Comparison of ENCODE assay signal across 15 mouse cellular contexts in genomic region chr9:59198221-59198875, GRCm38 (mm10).
DNase-seq lines count a peak whose midpoint lies in the region; ATAC-seq and TF ChIP-seq lines count a peak whose summit lies in the region.
"Had no signal": no experiment of that assay in that cellular context is flagged by ENCODE, and none has a peak within 500 bp of the region (broad histone marks: within the 10 kb centered on the region; RNA-seq: fewer than 3 reads in every experiment).

No protein-coding gene starts in this region.

- TF ChIP-seq CTCF in left cerebral cortex, adult 2 months (IDR thresholded peaks at IDR 0.05), result no peak
- no peak for TF ChIP-seq CTCF in cortical plate, adult 2 months (IDR thresholded peaks at IDR 0.05; ENCODE audit: extremely low read depth, insufficient read depth, low read length)

- no peaks in the 10 kb centered on the region for H3K36me3 ChIP-seq in limb, embryonic 13.5 days
- H3K36me3 ChIP-seq: embryonic facial prominence, embryonic 12.5 days; heart, embryonic 12.5 days; liver, embryonic 15.5 days; midbrain, embryonic 12.5 days; neural tube, embryonic 13.5 days had no signal

- no peak overlapping the region for H3K9ac ChIP-seq in limb, embryonic 13.5 days
- H3K9ac ChIP-seq: embryonic facial prominence, embryonic 12.5 days; heart, embryonic 12.5 days; liver, embryonic 15.5 days; midbrain, embryonic 12.5 days; neural tube, embryonic 13.5 days had no signal

- peaks cover 6% of the 10 kb centered on the region for H3K4me1 ChIP-seq in cortical plate, adult 2 months (ENCODE audit: control insufficient read depth, insufficient read depth, low read length)
- H3K4me1 ChIP-seq in limb, embryonic 13.5 days, result peaks cover 30% of the 10 kb centered on the region
- H3K4me1 ChIP-seq: liver, embryonic 15.5 days had no signal

- peak; percentile 62 for ATAC-seq in frontal cortex, adult (ENCODE audit: low TSS enrichment)
- ATAC-seq in limb, embryonic 13.5 days (ENCODE audit: low FRiP score, low read depth), result no peak; the same call in 1 of the 2 replicates

- DNase-seq in frontal cortex, postnatal 10 days (ENCODE audit: low spot score in 2 of 2), result no peak
- no peak for DNase-seq in left cerebral cortex, adult 2 months (ENCODE audit: extremely low spot score in 1 of 2, low spot score in 2 of 2)
- DNase-seq in left cerebral cortex, adult 11 months (ENCODE audit: low spot score), result no peak
- no peak for DNase-seq in layer of hippocampus, adult 18-20 months (ENCODE audit: low spot score in 2 of 2)
- no peak for DNase-seq in urinary bladder, postnatal 14 days (ENCODE audit: low spot score)
- DNase-seq: adrenal gland, postnatal 10 days; thymus, adult 2 months had no signal

- 31% methylated on average over 6 of the region's 6 CpGs for WGBS in limb, embryonic 13.5 days

- H3K4me2 ChIP-seq in limb, embryonic 13.5 days (replicated peaks), result no peak overlapping the region
- H3K4me2 ChIP-seq: embryonic facial prominence, embryonic 12.5 days; heart, embryonic 12.5 days; liver, embryonic 15.5 days; midbrain, embryonic 12.5 days; neural tube, embryonic 13.5 days had no signal

- H3K4me3 ChIP-seq in left cerebral cortex, adult 2 months, result no peak overlapping the region
- H3K4me3 ChIP-seq in cortical plate, adult 2 months (ENCODE audit: insufficient read depth, low read length), result no peak overlapping the region
- H3K4me3 ChIP-seq in limb, embryonic 13.5 days, result no peak overlapping the region
- H3K4me3 ChIP-seq: embryonic facial prominence, embryonic 12.5 days; heart, embryonic 12.5 days; liver, embryonic 15.5 days; midbrain, embryonic 12.5 days; neural tube, embryonic 13.5 days had no signal

- no peaks in the 10 kb centered on the region; the same call in 1 of the 2 replicates for H3K9me3 ChIP-seq in limb, embryonic 13.5 days
- H3K9me3 ChIP-seq: embryonic facial prominence, embryonic 12.5 days; liver, embryonic 15.5 days; midbrain, embryonic 12.5 days; neural tube, embryonic 13.5 days had no signal

- intact Hi-C loops in left cerebral cortex, adult 2 months (cut with DNase I), result loop anchor here (1.0 kb wide), 2 partner anchors 34 to 162 kb away; partner anchors contain the start of gene Neo1

- H3K27ac ChIP-seq in left cerebral cortex, adult 2 months, result peak overlapping the region; percentile 54
- 0 out of 2 replicates have a peak overlapping the region, but pooled peaks have one; percentile 17 for H3K27ac ChIP-seq in cortical plate, adult 2 months (ENCODE audit: insufficient read depth, low read length)
- 0 out of 2 replicates have a peak overlapping the region, but pooled peaks have one; percentile 22 for H3K27ac ChIP-seq in limb, embryonic 13.5 days
- H3K27ac ChIP-seq: embryonic facial prominence, embryonic 12.5 days; liver, embryonic 15.5 days; midbrain, embryonic 12.5 days; neural tube, embryonic 13.5 days had no signal

- no peak for TF ChIP-seq POLR2A in cortical plate, adult 2 months (IDR thresholded peaks at IDR 0.05; ENCODE audit: extremely low read depth, insufficient read depth, low read length)

- no peaks in the 10 kb centered on the region for H3K27me3 ChIP-seq in limb, embryonic 13.5 days
- H3K27me3 ChIP-seq: embryonic facial prominence, embryonic 12.5 days; heart, embryonic 12.5 days; liver, embryonic 15.5 days; midbrain, embryonic 12.5 days; neural tube, embryonic 13.5 days had no signal
